Mouse (Mus musculus) testis, adult 2 months (tissue): ENCODE results near the gene Cldn6.

Source experiments
- CTCF ChIP-seq: fragments of 200-500 bp; IDR thresholded peaks from 2 replicates; pipeline ENCODE4 v1.5.1; 2012; ENCODE audit warnings: low read depth, mild to moderate bottlenecking, inconsistent platforms, low read length, moderate library complexity; ENCODE audit not compliant: control insufficient read depth, insufficient read depth, insufficient replicate concordance
- POLR2A ChIP-seq: fragments of 200-500 bp; IDR thresholded peaks from 2 replicates; pipeline ENCODE4 v1.6.1; 2012; ENCODE audit warnings: low read depth, mild to moderate bottlenecking, inconsistent platforms, low read length, moderate library complexity; ENCODE audit not compliant: control insufficient read depth

DNA sequence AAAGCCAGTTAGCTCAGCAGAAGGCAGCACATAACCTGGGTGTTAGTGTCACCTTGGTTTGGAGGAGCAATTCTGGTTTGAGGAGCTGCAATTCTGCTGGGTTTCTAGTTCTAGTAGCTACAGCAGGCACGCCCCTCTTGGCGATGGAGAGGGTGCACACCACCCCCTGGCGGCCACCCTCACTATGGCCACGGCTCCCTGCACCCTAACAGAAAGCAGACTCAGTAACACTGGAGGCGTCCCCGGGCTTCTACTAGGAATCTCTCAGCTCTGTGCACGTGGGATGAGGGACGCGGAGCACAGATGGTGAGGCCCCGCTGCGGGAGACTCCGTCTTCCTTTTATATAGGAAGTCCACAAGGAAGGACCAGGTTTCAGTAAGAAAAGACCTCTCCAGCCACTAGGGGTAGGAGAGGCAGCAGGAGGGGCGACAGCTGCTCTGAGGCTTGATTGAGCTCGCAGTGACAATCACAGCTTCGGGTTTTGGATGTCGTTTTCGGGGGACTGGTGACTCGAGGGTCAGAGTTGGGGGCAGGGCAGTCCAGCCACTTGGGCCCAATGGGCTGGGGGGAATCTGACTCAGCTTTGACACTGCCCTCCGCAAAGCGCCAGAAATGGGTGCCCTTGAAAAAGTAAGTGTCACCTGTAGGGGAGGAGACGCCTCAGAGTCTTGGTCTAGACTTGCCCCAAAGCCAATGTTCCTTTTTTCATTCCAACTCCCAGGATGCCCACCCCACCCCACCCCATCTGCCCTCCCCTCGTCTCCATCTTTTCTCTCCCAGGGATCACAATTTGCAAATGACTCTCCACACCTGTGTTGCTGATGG lies 48.6 kb upstream of the Cldn6 start:
- TF ChIP-seq POLR2A (no peak), CTCF (peak; percentile 78; the same call in 1 of the 2 replicates)
